Mouse (Mus musculus) lung, embryonic 14.5 days (tissue): ENCODE data around the gene 1700025G04Rik. TPM values are rescaled to one million over a fixed set of nuclear protein-coding genes. Genes with fewer than 3 reads are reported as not detected.

Experiments
- ATAC-seq: fragments of 200-750 bp; cut with Nextera tagmentation; 2 replicates; pipeline ENCODE4 v1.8.0; 2017; ENCODE audit warnings: mild to moderate bottlenecking, moderate TSS enrichment, moderate library complexity; ENCODE audit not compliant: insufficient read depth
- DNase-seq: peaks from one replicate; pipeline ENCODE4 v3.0.0-alpha.2; 2015
- H3K27ac ChIP-seq: fragments of 300-500 bp; sonication (generic); 2 replicates; pipeline ENCODE4 v1.5.1; 2014; ENCODE audit warnings: low read depth, mild to moderate bottlenecking, moderate library complexity
- H3K27me3 ChIP-seq: fragments of 300-500 bp; sonication (generic); 2 replicates; pipeline ENCODE4 v1.6.1; 2014; ENCODE audit warnings: low read length, control low read depth; ENCODE audit not compliant: insufficient read depth
- H3K36me3 ChIP-seq: fragments of 300-500 bp; sonication (generic); 2 replicates; pipeline ENCODE4 v1.6.1; 2014; ENCODE audit warnings: control low read depth; ENCODE audit not compliant: insufficient read depth
- H3K4me1 ChIP-seq: fragments of 300-500 bp; sonication (generic); 2 replicates; pipeline ENCODE4 v1.6.1; 2014; ENCODE audit warnings: antibody characterized with exemption, control low read depth; ENCODE audit not compliant: insufficient read depth
- H3K4me2 ChIP-seq: fragments of 300-500 bp; sonication (generic); 2 replicates; pipeline ENCODE4 v1.6.1; 2014; ENCODE audit warnings: mild to moderate bottlenecking
- H3K4me3 ChIP-seq: fragments of 300-500 bp; sonication (generic); 2 replicates; pipeline ENCODE4 v1.5.1; 2014; ENCODE audit warnings: low read depth, low read length
- H3K9ac ChIP-seq: fragments of 300-500 bp; sonication (generic); 2 replicates; pipeline ENCODE4 v1.6.1; 2014
- H3K9me3 ChIP-seq: fragments of 300-500 bp; sonication (generic); 2 replicates; pipeline ENCODE4 v1.6.1; 2016; ENCODE audit warnings: low read depth, low read length, control low read depth
- CTCF ChIP-seq: IDR thresholded peaks from 2 replicates; pipeline ENCODE4 v1.5.1; 2016; ENCODE audit warnings: antibody characterized with exemption, low read depth
- WGBS: fragments of 180-500 bp; shearing (Covaris S2); extraction: QIAGEN DNeasy Blood & Tissue Kit; methylation state at CpG from one replicate; pipeline ENCODE4 v1.1.7; 2014; 5-methylcytosine and 5-hydroxymethylcytosine counted together
- polyA plus RNA-seq: library from polyadenylated mRNA; unstranded; fragments of >200 nt; fragmentation: Nextera tagmentation; extraction: Ambion mirVana; gene quantifications from 2 replicates; pipeline ENCODE4 v1.2.1, GENCODE M21; 2014

The 1700025G04Rik gene
- polyA plus RNA-seq, 1 experiment from 2014 or later = 27.4 TPM

GRCm38 (mm10) chr1:151861334-151861995 lies 228.5 kb downstream of the 1700025G04Rik start:
- Histone ChIP-seq H3K4me3 (no peak overlapping the region), H3K36me3 (no peaks in the 10 kb centered on the region), H3K4me2 (peak overlapping the region; percentile 6; the same call in 1 of the 2 replicates), H3K9me3 (no peaks in the 10 kb centered on the region), H3K27ac (no peak overlapping the region), H3K4me1 (peaks cover 22% of the 10 kb centered on the region), H3K27me3 (no peaks in the 10 kb centered on the region), H3K9ac (no peak overlapping the region)
- peak; percentile 40 for DNase-seq
- ATAC-seq = no peak
- peak; percentile 50 for TF ChIP-seq CTCF
- 54% methylated on average over 20 of the region's 20 CpGs for WGBS

- ATAC-seq (no peak), DNase-seq (no peak)
- TF ChIP-seq CTCF = no peak
- WGBS = 93% methylated on average over 1 of the region's 1 CpGs
- Histone ChIP-seq H3K4me3 (no peak overlapping the region), H3K9ac (no peak overlapping the region), H3K27ac (no peak overlapping the region), H3K36me3 (no peaks in the 10 kb centered on the region), H3K4me2 (no peak overlapping the region), H3K4me1 (peaks cover 10% of the 10 kb centered on the region; the same call in 1 of the 2 replicates), H3K9me3 (no peaks in the 10 kb centered on the region), H3K27me3 (no peaks in the 10 kb centered on the region)
Observed at GRCm38 (mm10) chr1:151858474-151858873, 231.5 kb downstream of the 1700025G04Rik start.

- Histone ChIP-seq H3K4me1 (no peaks in the 10 kb centered on the region), H3K9me3 (no peaks in the 10 kb centered on the region), H3K27ac (no peak overlapping the region), H3K27me3 (no peaks in the 10 kb centered on the region), H3K9ac (no peak overlapping the region), H3K4me3 (no peak overlapping the region), H3K4me2 (no peak overlapping the region), H3K36me3 (no peaks in the 10 kb centered on the region)
- DNase-seq (no peak), ATAC-seq (no peak)
- no peak for TF ChIP-seq CTCF
- WGBS = 47% methylated on average over 1 of the region's 1 CpGs
Observed at GRCm38 (mm10) chr1:151855561-151855960, 234.4 kb downstream of the 1700025G04Rik start.

- H3K4me1 ChIP-seq = no peaks in the 10 kb centered on the region
Observed at GRCm38 (mm10) chr1:151851976-151852375, 237.9 kb downstream of the 1700025G04Rik start.

GRCm38 (mm10) chr1:151851051-151851848 lies 238.7 kb downstream of the 1700025G04Rik start:
- Histone ChIP-seq H3K4me3 (no peak overlapping the region), H3K9me3 (no peaks in the 10 kb centered on the region), H3K4me1 (no peaks in the 10 kb centered on the region), H3K27ac (no peak overlapping the region), H3K36me3 (no peaks in the 10 kb centered on the region), H3K4me2 (no peak overlapping the region), H3K9ac (no peak overlapping the region), H3K27me3 (no peaks in the 10 kb centered on the region)
- TF ChIP-seq CTCF = peak; percentile 28
- ATAC-seq (no peak), DNase-seq (peak; percentile 44)
- WGBS = 76% methylated on average over 20 of the region's 20 CpGs

More at GRCm38 (mm10) chr1:151851976-151852375, 237.9 kb downstream of the 1700025G04Rik start:
- ATAC-seq = no peak
- H3K27ac ChIP-seq = no peak overlapping the region
- no peak overlapping the region for H3K9ac ChIP-seq
- WGBS = 77% methylated on average over 3 of the region's 3 CpGs
- no peak overlapping the region for H3K4me3 ChIP-seq
- H3K36me3 ChIP-seq = no peaks in the 10 kb centered on the region
- H3K27me3 ChIP-seq = no peaks in the 10 kb centered on the region
- H3K4me2 ChIP-seq = no peak overlapping the region
- TF ChIP-seq CTCF = no peak
- H3K9me3 ChIP-seq = no peaks in the 10 kb centered on the region
- no peak for DNase-seq

- no peak for ATAC-seq
- no peak for DNase-seq
- Histone ChIP-seq H3K4me3 (no peak overlapping the region), H3K4me2 (no peak overlapping the region), H3K9ac (no peak overlapping the region), H3K27ac (no peak overlapping the region), H3K4me1 (no peaks in the 10 kb centered on the region), H3K36me3 (no peaks in the 10 kb centered on the region), H3K9me3 (no peaks in the 10 kb centered on the region), H3K27me3 (no peaks in the 10 kb centered on the region)
- TF ChIP-seq CTCF = no peak
- WGBS = 80% methylated on average over 16 of the region's 16 CpGs
Observed at GRCm38 (mm10) chr1:151849993-151850608, 239.8 kb downstream of the 1700025G04Rik start.

- no peaks in the 10 kb centered on the region for H3K27me3 ChIP-seq
- H3K4me1 ChIP-seq = no peaks in the 10 kb centered on the region
- H3K4me3 ChIP-seq = no peak overlapping the region
- H3K4me2 ChIP-seq = no peak overlapping the region
- TF ChIP-seq CTCF = no peak
- H3K36me3 ChIP-seq = no peaks in the 10 kb centered on the region
- DNase-seq (no peak), ATAC-seq (no peak)
- 92% methylated on average over 2 of the region's 2 CpGs for WGBS
- no peak overlapping the region for H3K27ac ChIP-seq
- no peak overlapping the region for H3K9ac ChIP-seq
- H3K9me3 ChIP-seq = no peaks in the 10 kb centered on the region
Observed at GRCm38 (mm10) chr1:151848286-151848685, 241.6 kb downstream of the 1700025G04Rik start.
